Mouse (Mus musculus) right cerebral cortex, postnatal 25 days (tissue): ENCODE results near the gene Pax3.

Experiments
- DNase-seq: peaks from one replicate; pipeline ENCODE4 v3.0.0; 2022

Pax3 gene

DNA sequence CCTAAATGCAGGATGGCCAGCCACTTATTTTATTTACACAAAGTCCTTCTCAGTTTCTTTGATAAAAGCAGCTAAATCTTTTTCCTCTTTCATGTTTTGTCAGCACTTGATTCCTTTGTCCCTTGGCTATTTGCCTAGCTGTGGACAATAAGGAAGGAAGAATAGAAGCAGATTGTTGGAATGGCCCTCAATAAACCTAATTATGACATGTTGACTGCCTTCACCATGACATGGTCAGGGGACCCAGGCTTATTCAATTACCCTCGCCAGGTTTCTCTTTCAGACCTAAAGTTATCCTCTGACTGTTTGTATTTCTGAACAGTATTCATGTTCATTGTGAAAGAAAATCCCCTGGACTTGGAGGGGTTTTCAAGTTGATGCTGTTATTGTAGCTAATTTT, 25.3 kb downstream of the Pax3 start:
- DNase-seq, result no peak

DNA sequence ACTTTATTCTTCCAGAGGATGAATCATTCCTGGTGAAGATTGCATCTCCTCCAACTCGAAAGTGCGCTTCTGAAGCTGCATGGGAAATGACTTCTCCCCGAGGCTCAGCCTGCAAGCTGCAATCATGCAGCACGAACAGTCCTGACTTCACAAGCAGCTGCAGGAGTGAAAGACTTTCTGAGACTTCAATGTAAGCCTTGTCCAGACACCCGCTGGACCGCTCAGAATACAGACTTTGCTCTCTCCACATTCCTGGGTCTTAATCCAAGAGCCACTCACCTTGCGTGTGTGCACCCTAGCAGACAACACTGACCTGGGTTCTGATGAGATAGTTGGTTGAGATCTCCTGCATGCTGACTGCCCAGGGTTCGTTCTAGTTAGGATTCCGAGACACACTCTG, 26.2 kb downstream of the Pax3 start:
- no peak for DNase-seq

- no peak for DNase-seq
Measured at GRCm38 (mm10) chr1:78168796-78169195, 28.1 kb downstream of the Pax3 start.

DNA sequence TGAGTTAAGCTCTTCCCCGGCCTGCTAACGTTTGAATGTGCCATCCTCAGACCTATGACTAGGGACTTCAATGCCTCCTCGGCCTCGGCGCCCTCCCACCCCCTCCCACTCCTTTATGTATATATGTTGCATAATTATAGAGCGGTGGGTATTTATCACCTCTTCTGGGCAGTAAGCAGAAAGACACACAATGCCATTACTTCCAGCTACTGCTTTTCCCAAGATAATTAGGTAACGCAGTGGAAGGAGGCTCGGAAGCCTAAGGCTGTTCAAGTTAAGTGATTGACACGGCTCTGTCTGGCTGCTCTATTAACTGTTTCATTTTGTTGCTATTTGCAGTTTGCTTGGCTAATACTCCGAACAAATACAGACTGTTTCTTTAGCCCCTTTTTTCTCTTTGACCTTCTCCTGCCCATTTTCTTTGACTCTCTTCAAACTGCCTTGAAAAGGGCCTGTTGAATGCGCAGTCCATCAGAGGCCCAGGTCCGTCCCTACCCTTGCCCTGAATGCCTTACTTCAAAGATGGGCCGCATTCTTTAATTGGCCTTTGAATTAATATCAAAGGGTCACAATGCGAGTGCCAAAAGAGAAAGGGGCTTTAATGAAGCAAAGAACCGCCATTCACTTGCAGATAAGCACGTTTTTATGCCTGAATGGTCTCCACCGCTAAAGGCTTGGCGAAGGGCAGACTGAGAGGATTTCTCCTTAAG, 29.2 kb downstream of the Pax3 start:
- DNase-seq, result no peak

- no peak for DNase-seq
Measured at GRCm38 (mm10) chr1:78161745-78162144, 35.2 kb downstream of the Pax3 start.

GRCm38 (mm10) chr1:78157930-78158329, 39.0 kb downstream of the Pax3 start:
- DNase-seq, result no peak

GRCm38 (mm10) chr1:78155796-78156195, 41.1 kb downstream of the Pax3 start:
- no peak for DNase-seq

- no peak for DNase-seq
Measured at GRCm38 (mm10) chr1:78148011-78148623, 48.8 kb downstream of the Pax3 start.

- no peak for DNase-seq
Measured at GRCm38 (mm10) chr1:78143403-78143802, 53.5 kb downstream of the Pax3 start.

DNA sequence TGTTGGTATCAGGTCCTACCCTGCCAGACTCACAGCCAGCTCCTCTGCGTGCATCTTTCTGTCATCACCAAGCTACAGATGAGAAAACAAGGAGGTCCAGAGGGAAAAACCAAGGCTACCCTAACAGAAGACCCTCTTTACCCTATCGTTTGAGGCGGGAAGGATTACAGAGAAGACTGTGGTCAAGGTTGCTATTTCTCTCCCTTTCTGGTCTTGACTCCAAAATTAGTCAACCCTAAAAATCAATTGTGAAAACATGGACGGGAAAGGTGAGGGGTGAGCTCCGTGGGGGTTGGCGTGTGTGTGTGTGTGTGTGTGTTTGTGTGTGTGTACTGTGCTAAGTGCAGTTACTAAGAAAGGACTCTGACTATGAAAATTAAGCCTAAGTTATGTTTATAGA, 54.0 kb downstream of the Pax3 start:
- DNase-seq, result no peak

DNA sequence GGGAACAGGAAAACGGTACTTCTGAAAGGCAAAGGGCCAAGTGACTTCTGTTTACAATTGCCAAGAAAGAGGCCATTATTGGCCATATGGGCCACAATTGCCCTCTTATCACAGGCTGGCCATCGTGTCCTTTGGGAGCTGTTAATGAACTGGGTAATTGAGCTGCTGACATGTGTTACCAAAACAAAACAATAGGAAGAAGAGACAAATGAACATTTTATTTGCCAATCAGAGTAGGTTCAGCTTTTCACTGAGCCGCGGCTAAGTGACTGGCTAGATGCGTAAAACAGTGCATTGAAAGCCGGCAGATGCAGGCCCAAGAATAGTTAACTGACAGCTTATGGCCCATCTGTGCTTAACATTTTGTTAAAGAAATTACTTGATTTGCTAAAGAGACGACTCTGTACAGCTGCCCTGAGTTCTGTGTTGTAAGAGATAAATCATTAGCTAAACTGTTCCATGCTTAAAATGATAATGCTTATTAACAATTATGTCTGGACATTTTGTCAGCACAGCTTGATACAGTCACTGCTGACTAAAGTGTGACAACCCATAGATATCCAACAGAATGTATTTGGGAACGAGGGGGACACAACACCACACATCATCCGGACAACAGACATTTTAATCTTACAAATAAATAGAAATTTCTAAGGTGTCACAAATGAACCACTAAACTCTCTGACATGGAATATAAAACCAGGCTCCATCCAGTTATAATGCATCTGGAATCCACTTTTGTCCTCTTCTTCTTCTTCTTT, 55.0 kb downstream of the Pax3 start:
- no peak for DNase-seq

DNA sequence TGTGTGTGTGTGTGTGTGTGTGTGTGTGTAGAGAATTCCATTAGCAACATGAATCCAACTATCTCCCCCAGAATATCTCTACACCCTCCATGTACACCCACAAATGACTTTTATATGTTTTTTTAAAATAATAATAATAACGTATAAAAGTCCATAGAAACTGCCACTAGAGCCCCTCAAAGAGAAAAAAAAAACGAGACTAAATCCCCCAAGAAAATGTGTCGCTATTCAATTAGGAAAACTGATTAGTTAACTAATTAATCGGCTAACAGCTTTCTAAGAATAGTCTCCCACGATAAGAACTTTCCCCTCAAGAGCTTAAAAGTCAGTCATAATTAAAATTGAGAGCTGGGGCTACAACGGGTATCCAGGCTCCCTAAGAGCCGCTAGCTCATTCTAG, 55.6 kb downstream of the Pax3 start:
- no peak for DNase-seq

GRCm38 (mm10) chr1:78140505-78141303, 56.2 kb downstream of the Pax3 start:
- DNase-seq, result no peak

- no peak for DNase-seq
Measured at GRCm38 (mm10) chr1:78139287-78139686, 57.6 kb downstream of the Pax3 start.

DNA sequence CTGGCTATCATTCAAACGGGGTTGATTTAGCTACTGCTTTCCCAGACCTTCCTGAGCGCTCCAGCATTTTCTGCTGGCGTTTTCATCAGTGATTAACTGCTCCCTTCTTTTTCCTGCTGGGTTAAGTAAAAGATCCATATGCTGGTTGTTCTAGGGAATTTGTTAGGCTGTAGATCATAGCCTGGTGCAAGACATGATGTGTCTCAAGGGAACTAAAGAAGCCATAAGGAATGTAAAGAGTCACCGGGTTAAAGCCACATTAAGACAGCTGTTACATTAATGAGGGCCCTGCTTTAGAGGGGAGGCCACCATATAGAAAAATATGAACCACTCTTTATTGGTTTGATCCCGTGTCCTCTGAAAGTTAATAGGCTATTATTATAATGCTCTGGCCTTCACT, 67.7 kb downstream of the Pax3 start:
- DNase-seq, result no peak

- no peak for DNase-seq
Measured at GRCm38 (mm10) chr1:78119899-78120560, 76.9 kb downstream of the Pax3 start.

GRCm38 (mm10) chr1:78116046-78116445, 80.9 kb downstream of the Pax3 start:
- DNase-seq, result no peak

GRCm38 (mm10) chr1:78110311-78110710, 86.6 kb downstream of the Pax3 start:
- no peak for DNase-seq

GRCm38 (mm10) chr1:78103511-78103910, 93.4 kb downstream of the Pax3 start:
- no peak for DNase-seq

- DNase-seq, result no peak
Measured at GRCm38 (mm10) chr1:78093619-78094018, 103.3 kb downstream of the Pax3 start.

DNA sequence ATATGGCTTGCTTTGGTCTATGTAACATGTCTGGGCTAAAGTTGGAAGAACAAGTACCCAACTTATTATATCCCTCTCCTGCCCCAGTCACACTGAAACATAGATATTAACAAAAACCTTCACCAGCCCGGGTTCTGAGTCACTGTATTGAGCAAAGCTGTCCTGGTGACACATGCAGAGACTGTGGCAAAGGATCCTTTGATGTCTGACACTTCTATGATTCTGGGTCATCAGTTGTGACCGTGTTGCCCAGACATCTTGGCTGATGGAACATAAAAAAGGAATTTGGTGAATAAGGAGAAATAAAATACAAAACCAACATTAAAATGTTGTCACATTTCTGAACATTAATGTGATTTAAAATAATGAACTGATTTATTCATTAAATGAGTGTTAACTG, 108.3 kb downstream of the Pax3 start:
- no peak for DNase-seq

- no peak for DNase-seq
Measured at GRCm38 (mm10) chr1:78081761-78082160, 115.2 kb downstream of the Pax3 start.

- no peak for DNase-seq
Measured at GRCm38 (mm10) chr1:78060850-78061249, 136.1 kb downstream of the Pax3 start.
